Mouse (Mus musculus) heart, adult 10 weeks (tissue): ENCODE data around the gene Aldh5a1. TPM values are rescaled to one million over a fixed set of nuclear protein-coding genes. Genes with fewer than 3 reads are reported as not detected.

Experiments
- polyA plus RNA-seq: library from polyadenylated mRNA; stranded (reverse); fragments of 350-450 nt; fragmentation: Illumina TruSeq; extraction: RNeasy Lipid Tissue Mini Kit (QIAGEN cat#74804); gene quantifications from one replicate; pipeline ENCODE4 v1.2.3, GENCODE M21; 2014; ENCODE audit warnings: low read depth, low replicate concordance

The Aldh5a1 gene
- 24.6 TPM for polyA plus RNA-seq

DNA sequence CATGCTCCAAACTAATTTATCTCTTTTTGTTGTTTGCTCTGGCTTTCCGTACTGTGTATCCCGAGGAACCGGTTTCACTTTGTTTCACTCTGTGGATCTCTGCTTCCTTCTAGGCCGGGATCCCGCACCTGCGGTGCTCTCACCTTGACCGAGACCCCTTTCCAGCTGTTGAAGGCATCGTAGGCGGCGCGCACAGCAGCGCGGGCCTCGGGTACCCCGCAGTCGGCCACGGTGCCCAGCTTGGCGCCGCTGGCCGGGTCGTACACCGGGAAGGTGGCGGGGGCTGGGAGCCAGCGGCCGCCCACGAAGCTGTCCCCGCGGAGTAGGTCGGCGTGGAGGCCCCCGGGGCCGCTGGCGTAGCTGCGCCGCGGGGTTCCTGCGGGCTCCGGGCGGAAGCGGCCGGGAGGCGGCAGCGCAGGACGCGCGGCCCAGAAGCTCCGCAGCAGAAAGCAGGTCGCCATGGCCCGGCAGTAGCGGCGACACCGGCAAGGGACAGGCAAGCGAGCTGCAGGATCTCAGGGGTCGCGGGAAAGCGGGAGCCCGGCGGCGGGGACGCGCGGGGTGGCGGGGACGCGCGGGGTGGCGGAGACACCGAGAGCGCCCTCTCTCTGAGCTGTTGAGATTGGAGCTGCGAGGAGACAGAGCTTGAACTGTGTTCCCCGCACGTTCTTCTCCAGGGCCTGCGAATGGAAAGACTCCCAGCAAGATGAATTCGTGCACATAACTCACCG is at the start of gene Aldh5a1:
TSS of gene Aldh5a1 (minus strand) at position 554 of the 731 bp plus-strand sequence.

DNA sequence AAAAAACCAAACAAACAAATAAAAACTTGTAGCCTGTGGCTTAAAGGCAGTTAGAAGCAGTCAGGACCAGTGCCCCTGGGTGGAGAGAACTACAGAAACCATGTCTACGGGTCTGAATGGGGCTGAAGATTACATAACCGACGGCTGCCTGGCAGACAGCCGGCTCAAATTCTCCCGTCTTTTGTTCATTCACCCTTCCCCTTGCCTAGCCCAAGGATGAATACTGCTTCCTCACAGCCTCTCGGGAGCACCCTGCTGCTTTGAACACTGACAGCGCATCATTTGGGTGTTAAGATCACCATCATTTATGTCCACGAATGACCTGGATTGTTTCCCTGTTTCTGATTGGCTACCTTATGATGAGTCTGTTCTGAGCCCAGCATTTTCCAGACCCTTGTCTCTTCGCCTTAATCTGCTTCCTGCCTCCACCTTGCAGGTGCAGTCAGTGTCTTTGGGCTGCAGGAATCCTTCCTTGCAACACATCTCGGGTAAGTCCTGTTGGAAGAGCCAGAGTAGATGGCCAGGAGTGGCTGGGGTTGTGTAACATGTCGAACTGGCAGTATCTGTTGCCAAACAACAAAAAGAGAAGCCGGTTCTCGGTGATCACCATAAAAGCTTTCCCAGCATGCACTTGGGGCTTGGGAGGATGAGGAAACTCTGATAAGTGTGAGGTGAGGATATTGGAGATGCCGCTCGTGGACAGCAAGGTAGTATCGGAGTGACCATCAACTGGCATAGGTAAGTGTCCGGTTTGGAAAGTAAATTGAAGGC is 5.2 kb upstream of the Aldh5a1 start, which contains the start of gene Gpld1:
TSS of gene Gpld1 (plus strand) at position 641 of the 771 bp plus-strand sequence.

Other genes starting within 250 kb of the Aldh5a1 start
- not detected for gene Armh2, start 196.4 kb downstream of the Aldh5a1 start, polyA plus RNA-seq
- gene Gmnn, start 175.7 kb downstream of the Aldh5a1 start, polyA plus RNA-seq, result 84.5 TPM
- 127 TPM for gene BC005537, start 136.0 kb downstream of the Aldh5a1 start, polyA plus RNA-seq
- 776 TPM for gene Acot13, start 106.1 kb downstream of the Aldh5a1 start, polyA plus RNA-seq
- 16.8 TPM for gene Tdp2, start 106.0 kb downstream of the Aldh5a1 start, polyA plus RNA-seq
- gene D130043K22Rik, start 92.5 kb downstream of the Aldh5a1 start, polyA plus RNA-seq, result not detected
- gene Gpld1, start 5.5 kb upstream of the Aldh5a1 start, polyA plus RNA-seq, result 1.8 TPM
- 38.7 TPM for gene Mrs2, start 82.7 kb upstream of the Aldh5a1 start, polyA plus RNA-seq
- not detected for gene Dcdc2a, start 118.3 kb upstream of the Aldh5a1 start, polyA plus RNA-seq